Mouse (Mus musculus): Measurements from ENCODE around the gene Slc4a8. TPM values are rescaled to one million over a fixed set of nuclear protein-coding genes. Genes with fewer than 3 reads are reported as not detected.

The Slc4a8 gene
- 1 to 10 TPM; 3.9 to 6.1 TPM for total RNA-seq (2021)
- long read RNA-seq, experiment 1, partial matches to known transcripts: 0 of 1 reads
- long read RNA-seq, experiment 1, other reads (novel, unspliced or antisense): 1 of 1 reads
- long read RNA-seq, experiment 2, full-length matches to known transcripts: 6 of 12 reads
- long read RNA-seq, experiment 2, partial matches to known transcripts: 3 of 12 reads
- long read RNA-seq, experiment 2, other reads (novel, unspliced or antisense): 3 of 12 reads

DNA sequence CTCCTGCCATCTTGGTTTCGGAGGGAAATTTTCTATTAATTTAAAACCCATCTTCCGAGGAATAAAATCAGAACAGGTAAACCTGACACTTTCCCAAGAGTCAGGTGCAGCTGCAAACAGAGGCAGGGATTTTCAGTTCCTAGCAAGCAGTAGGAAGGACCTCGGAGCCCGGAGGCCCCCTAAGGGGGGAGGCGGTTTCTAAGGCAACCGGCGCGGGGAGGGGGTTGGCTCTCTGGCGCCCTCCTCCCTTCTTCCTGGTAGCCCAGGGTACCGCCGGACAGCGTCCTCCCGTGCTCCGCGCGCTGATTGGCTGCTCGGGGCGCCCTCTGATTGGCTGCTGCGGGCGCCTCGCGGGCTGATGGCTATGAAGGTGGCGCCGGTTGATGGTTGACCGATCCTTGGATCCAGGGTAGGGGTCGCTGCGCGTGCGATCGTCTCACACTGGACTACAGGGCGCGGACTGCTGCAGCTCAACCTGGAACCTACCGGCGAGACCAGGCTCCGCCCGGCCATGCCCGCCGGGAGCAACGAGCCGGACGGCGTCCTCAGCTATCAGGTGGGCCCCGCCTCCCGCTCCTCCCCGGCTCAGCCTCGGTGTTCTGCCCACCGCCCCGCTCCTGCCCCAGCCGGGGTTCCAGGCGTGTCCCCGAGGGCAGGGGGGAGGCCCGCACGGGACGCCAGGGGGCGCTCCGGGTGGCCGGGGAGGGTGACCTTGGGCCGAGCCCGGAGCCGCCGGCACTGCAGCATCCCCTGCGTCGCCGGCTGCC, at the start of gene Slc4a8:
Slc4a8 (plus strand) TSS at position 329 of the 767 bp plus-strand sequence.
- peak; percentile 80 to 82 for DNase-seq (ENCODE audit: low spot score in 2 of 2)

DNA sequence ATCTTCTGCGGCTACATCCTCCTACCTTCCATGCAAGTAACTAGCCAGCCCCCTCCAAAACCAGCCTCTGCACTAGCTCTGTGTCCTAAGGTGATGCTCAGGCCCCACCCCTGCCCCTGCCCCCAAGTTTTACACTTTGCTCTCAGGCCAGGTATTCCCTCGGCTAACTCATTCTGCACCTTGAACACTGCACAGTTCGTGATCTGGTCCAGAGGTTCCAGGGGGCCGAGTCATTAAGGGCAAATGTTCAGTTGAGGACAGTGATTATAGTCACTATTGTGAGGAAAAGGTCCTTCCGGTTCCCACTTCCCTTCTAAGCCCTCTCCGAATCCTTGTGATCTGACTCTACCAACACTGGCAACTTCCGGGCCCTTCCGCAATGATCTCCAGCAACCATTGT, 47.1 kb upstream of the Slc4a8 start:
- DNase-seq (ENCODE audit: low spot score in 2 of 2): no peak

DNA sequence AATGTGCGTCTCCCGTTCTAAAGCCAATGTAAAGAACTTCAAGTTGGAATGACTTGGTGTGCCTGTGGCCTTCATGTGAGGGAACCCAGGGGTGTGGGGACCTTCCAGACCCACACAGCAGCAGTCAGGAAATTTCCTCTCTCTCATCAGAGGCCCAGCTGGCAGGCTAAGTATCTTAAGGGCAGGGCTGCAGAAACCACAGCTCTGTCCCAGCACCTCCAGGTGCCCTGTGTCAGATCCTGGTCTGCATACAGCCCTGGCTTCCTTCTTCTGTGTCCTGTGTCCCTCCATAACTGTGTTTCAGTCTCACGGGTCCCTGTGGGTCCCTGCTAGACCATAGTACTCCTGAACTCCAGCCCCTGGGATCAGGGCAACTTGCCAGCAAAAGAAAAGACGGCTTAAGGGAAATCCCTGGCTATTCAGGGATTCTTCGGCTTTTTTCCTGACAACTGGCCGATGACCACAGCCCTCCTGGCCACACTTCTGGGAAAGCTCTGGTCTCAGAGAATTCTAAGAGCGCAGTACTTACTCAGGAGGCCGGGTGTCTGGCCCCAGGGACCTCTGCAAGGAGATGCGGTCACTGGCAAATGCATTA, 46.1 kb upstream of the Slc4a8 start:
- DNase-seq (ENCODE audit: low spot score in 2 of 2): no peak

DNA sequence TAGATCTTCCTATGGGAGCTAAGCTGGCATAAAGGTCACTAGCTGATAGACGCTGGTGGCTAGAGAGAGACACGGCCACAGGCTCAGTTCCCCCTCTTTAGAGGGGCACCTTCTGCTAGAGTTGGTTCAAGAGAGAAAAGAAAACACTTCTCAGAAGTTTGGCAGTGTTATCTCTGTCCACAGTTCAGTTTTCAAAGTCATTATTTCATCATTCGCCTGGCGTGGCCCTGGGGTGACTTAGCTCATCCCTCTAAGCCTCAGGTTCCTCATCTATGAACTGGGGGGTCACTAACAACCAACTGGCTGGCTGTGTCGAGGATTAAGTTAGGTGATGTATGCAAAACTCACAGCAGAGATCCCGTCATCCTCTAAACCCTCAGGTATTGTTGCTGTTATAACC, 43.6 kb upstream of the Slc4a8 start:
- no peak for DNase-seq (ENCODE audit: low spot score in 2 of 2)

DNA sequence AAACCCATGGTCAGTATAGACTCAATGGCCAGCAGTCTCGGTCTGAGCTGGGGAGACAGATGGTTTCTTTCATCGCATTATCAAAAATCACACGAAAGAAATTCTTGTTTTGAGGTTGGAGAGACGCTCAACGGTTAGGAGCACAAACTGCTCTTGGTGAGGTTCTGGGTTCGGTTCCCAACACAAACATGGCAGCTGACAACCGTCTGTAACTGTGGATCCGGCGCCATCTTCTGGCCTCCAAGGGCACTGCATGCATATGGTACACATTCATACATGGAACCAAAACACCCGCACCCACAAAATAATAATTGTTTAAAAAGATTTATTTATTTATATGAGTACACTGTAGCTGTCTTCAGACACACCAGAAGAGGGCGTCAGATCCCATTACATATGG, 43.0 kb upstream of the Slc4a8 start:
- no peak for DNase-seq (ENCODE audit: low spot score in 2 of 2)

DNA sequence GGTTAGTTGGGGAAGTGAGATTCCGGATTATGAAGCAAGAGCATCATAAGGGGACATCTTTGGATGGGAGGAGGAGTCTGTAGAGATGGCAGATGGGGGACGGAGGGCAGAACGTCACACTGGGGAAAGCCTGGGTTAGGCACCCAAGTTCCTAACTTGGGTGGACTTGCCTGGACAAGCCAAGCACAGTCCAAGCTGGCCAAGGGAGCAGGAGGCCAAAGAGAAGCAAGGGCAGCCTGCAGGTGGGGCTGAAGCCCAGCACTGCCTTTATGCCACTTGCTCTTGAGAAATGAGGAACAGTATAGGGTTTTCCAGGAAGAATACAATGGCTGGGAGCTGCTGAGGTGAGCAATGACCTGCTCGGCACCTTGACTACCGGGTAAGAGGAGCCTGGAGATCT, 42.3 kb upstream of the Slc4a8 start:
- no peak for DNase-seq (ENCODE audit: low spot score in 2 of 2)

DNA sequence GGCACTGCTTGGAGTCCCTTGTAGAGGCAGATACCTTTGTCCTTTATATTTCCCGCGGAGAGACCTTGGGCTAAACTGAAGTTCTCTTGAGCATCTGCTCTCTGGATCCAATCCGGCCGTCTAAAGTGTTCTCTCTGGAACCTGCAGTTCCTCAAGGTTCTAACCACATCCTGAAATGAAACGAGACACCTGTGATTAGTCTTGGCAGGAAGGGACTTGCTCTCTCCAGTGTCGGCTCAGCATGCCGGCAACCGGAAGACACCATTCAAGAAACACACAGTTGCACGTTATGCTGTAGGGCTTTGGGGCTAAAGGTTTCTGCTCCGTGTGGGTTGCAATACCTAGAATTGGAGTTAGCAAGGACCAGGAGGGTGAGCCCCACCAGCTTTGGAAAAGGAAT, 41.5 kb upstream of the Slc4a8 start:
- DNase-seq (ENCODE audit: low spot score in 2 of 2): no peak

DNA sequence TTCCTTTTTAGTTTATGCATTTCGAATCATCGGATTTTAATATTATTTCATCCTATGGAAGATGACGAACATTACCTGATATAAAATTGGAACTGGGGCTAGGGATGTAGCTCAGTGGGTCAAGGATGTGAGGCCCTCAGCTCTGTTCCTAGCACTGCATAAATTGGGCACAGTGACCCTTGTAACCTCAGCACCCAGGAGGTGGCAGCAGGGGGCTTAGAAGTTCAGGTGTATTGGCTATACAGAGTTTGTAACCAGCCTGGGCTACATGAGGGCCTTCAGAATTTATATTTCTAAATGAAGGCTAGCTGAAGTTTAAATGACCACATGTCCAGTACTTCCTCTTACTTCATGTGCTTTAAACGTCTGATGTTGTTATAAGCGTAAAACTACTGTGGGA, 40.1 kb upstream of the Slc4a8 start:
- no peak for DNase-seq (ENCODE audit: low spot score in 2 of 2)

DNA sequence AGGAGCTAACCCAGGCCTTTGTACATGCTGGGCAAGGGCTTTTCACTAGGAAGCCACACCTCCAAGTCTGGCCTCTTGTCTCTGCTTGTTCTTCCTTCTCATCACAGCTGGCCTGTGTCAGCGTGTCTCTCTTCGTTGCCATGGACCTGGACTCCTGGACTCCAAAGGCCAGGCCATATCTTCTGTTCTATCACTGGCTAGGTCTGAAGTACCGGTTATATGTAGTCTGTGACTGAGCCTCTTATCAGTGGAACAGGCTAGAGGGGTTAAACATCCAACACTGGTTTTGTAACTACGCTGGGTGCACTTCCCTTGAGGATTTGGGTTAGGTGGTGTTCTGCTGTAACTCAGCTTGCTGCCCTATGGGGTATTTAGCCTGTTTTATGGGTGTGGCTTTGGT, 39.5 kb upstream of the Slc4a8 start:
- no peak for DNase-seq (ENCODE audit: low spot score in 2 of 2)

DNA sequence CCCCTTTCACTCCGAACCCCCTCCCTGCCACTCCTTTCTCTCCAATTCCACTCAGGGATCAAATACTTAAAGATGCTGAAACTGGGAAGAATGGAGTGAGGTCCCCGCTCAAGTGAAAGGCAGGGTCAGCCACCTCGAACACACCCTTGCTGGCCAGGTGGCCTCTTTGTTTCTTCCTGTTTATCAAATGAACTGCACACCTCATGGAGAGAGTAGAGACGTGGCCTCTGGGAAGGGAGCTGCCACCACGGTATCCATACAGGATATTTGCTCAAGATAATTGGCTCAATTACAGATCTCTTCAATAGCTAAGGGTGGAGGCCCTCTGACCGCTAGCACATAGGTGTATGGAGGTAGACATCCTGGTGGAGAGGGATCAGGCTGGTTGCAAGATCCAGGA, 39.0 kb upstream of the Slc4a8 start:
- DNase-seq (ENCODE audit: low spot score in 2 of 2): no peak

DNA sequence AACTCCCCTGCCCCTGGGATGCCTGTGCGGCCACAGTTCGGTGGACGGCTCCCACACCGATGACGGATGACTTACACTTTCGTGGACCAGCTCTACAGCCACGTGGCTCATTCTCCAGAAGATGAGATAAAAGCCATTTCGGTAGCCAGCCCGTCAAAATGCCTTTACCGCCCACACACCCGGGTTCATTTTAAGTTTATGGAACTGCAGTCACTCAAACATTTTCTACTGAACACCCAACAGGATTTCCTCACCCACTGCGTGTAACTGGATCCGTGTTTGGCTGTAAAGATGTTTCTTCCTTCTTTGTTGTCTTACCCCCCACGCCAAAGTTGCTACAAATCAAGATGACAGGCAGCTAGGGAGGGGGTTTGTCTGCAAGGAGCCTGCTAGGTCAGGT, 38.0 kb upstream of the Slc4a8 start:
- DNase-seq (ENCODE audit: low spot score in 2 of 2): no peak

DNA sequence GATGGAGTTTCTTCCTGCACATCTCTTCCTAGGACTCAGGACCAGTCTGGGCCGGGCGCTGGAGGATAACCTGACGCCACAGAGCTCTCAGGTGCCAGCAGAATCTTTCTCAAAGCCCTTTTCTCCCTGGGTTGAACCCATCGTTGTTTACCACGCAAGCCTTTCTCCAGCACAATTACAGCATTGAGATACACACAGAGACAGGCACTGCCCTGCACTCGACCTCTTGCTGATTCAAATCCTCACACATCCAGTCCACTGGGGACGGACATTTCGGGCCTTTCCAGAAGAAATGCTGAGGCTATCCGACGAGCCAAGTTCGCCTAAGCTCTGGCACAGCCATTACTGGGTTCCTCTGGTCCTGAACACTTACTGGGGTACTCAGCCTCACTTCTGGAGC, 34.8 kb upstream of the Slc4a8 start:
- no peak for DNase-seq (ENCODE audit: low spot score in 2 of 2)

DNA sequence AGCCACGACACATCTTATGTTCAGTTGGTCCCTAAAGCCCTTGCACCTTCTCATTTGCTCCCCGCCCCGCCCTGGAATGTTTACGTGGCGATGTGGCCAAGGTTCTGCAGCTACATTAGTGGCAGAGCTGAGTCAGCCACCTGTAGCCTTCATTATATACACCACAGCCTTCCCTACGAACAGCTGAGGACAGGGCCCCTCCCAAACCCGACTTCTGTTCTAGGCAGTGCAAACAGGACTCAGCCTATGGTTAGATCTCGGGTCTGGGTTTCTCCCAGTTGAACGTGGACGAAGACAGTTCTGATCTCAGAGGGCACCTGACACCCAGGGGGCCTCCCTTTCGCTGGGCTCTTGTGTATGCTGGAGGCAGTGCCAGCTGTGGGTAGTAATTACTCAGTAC, 33.7 kb upstream of the Slc4a8 start:
- no peak for DNase-seq (ENCODE audit: low spot score in 2 of 2)

DNA sequence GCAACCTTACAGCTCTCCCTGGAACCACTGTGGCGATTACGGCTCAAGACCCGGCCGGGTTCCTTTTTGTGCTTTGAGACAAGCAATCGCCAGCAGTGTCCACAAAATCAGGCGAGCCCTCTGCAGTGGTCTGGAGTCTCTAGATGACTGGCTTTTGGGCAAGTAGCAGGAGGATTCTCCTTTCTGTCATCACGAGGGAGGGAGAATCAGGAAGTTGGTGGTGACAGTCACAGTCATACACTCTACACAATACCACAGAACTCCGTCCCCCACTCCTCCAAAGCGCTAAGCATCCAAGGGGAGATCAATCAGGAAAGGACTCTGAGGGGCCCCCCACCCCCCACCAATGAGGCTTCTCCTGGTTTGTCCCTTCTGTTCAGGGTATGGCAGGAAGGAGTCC, 33.0 kb upstream of the Slc4a8 start:
- DNase-seq (ENCODE audit: low spot score in 2 of 2): no peak

DNA sequence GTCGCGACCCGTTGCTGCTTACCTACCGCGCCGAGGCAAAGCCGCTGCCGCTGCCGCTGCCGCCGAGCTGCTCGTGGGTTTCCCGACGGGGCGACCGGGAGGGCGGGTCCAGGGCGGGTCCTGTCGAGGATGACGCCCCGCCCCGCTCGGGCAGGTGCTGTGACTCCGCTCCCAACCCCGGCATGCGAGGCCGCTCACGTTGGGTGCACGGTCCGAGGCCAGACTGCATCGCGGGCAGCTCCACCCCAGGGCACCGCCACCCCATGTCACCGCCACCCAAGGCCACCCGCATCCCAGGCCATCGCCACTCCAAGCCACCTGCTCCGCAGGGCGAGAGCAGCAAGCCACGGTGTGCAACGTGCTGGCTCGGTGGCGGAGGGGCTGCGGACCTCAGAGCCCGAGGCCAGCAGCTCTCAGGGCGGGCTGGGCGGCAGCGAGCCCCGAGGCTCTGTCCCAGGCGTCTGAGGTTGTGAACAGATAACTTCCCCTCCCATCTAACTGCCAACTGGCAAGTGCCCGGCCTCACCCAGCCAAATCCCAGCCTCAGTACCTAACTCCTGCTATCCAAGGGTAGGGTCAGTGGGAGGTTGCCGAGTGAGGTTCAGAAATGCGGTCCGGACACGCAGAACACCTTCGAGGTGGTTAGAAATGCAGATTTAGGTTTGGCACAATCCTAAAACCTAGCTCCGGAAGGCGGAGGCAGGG, 32.1 kb upstream of the Slc4a8 start, which contains the start of gene Galnt6:
Galnt6 (minus strand) TSS at position 96 of the 705 bp plus-strand sequence.
- peak in 1 of 2 experiments; percentile 34 for DNase-seq (ENCODE audit: low spot score in 2 of 2)

DNA sequence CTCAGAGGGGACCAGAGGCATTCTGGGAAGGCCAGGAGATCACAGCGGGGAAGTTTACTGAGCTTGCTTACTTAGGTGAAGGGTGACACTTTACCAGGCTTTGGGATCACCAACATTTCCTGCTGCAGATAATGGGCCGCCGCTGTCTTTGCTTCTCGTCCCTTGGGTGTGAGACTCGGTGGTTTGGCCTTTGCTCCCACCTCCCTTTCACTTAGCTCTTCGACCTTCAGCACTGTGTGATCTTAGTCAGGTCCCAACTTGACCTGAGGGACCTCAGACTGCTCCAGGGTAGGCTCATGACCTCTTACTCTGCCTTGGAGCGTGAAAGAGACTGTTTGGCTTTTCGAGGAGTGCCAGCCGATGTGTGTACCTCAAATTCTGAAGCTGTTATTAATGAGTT, 30.5 kb upstream of the Slc4a8 start:
- no peak for DNase-seq (ENCODE audit: low spot score in 2 of 2)

DNA sequence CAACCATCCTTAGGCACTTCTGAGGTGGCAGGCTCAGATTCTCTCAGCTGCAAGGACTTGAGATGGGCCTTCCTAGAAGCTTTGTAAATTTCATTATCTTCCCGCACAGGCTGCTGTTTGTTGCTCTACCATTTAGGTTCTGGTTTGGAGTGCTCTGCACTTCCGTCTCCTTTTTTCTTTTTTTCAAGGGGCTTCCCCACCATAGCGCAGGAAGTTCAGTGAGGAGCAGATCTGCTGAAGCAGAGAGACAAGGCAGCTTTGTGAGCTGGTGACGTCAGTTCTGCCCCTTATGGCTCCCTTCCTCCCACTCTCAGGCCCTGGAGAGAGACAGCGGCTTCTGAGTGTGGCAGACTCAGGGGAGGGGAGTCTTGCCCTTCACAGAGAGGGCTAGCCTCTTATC, 29.0 kb upstream of the Slc4a8 start:
- DNase-seq (ENCODE audit: low spot score in 2 of 2): no peak

DNA sequence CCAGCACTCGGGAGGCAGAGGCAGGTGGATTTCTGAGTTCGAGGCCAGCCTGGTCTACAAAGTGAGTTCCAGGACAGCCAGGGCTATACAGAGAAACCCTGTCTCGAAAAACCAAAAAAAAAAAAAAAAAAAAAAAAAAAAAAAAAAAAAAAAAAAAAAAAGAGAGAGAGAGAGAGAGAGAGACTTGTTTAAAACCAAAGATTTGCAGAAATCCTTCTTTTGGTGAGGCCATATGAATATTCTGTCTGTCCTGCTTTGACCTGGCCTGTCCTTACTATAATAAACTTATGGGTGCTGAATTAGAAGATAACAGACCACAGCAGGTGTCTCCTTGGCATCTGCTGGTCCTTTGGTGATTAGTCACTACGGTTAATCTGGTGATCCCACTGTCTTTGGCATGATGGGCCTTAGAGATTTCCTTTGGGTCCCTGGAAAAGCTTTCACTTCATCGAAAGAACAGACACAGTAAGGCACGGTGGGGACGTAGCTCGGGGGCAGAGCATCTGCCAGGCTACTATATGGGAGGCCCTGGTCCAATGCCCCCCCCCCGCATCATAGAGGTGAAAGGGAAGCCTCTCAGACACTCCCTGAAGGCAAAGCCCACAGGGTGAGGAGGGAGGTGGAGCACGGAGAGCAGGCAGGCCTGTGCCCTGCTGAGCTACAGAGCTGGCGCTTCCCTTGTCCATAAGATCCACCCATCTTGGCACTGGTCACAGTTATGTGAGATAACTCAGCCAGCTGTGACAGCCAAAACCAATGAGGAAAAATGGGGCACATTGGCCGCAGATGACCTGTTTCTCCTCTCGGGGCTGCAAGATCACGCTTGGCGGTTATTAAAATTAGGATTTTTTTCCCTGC, 26.2 kb upstream of the Slc4a8 start:
- no peak for DNase-seq (ENCODE audit: low spot score in 2 of 2)

DNA sequence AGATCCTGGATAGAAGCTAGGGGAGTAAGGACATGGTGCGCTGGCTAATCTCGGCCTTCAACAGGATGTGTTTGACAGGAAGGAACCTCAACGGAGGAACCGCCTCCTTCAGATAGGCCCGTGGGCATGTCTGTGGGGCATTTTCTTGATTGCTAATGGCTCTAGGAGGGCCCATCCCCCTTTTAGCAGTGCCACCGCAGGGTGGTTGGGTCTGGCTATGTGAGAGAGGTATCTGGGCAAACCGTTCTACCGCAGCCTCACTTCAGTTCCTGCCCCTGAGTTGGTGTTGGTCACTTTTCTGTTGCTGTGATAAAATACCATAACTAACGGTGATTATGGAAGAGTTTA, 25.6 kb upstream of the Slc4a8 start:
- no peak for DNase-seq (ENCODE audit: low spot score in 2 of 2)

DNA sequence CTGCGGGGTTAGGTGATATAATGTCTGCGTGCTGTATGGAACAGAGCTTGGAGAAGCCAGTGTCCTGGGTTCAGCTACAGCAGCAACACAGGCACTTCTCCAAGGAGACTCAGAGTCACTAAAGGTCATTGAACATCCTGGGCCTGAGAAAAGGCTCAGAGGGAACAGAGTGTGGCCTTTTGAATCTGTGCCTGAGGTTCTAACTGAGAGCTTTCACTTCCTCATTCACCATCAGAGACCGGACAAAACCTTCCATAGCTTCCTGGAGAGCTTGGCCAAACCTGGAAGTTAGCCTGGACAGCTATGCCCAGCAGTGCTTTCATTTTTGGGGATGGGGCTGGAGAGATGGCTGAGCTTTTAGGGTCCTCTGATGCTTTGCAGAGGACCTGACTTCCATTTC, 23.9 kb upstream of the Slc4a8 start:
- no peak for DNase-seq (ENCODE audit: low spot score in 2 of 2)

DNA sequence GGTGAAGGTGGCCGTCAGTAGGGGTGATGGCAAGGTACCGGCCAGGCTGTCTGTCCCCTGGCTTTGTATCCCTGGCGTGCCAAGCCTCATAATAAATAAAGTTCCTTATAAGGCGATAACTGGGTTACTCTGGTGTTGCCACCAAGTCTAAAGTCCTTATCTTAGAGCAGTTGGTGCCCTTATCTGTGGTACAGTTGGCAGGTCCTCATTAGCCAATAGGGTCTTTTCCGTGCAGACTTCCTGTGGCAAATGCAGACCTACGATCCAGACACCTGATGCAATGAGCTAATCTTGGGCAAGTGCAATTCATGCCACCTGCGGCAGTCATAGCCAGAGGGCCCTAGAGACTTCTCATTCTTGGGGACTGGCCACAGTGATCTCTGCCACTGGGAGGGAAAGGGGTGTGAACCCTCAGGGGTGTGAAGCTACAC, 23.2 kb upstream of the Slc4a8 start:
- no peak for DNase-seq (ENCODE audit: low spot score in 2 of 2)

Measured in adrenal gland, adult 18-20 months (tissue).